Mouse (Mus musculus) urinary bladder, adult 2 months (tissue): Measurements from ENCODE around the gene Zfp235. TPM values are rescaled to one million over a fixed set of nuclear protein-coding genes. Genes with fewer than 3 reads are reported as not detected.

Experiments used
- polyA plus RNA-seq: library from polyadenylated mRNA; depleted of rRNA; stranded (reverse); fragments of >200 nt; gene quantifications from 2 replicates; pipeline ENCODE4 v1.2.3, GENCODE M21; 2012; rRNA removed

Gene Zfp235
- polyA plus RNA-seq, 1 experiment, result 12.9 TPM

Other genes starting within 250 kb of the Zfp235 start
- not detected in 2 replicates for gene Vmn1r178, start 242.2 kb upstream of the Zfp235 start, polyA plus RNA-seq
- gene Vmn1r179, start 207.2 kb upstream of the Zfp235 start, polyA plus RNA-seq, result not detected in 2 replicates
- not detected in 2 replicates for gene Vmn1r180, start 183.5 kb upstream of the Zfp235 start, polyA plus RNA-seq
- gene Vmn1r181, start 159.6 kb upstream of the Zfp235 start, polyA plus RNA-seq, result not detected in 2 replicates
- gene V1rd19, start 132.5 kb upstream of the Zfp235 start, polyA plus RNA-seq, result not detected in 2 replicates
- gene Vmn1r183, start 80.9 kb upstream of the Zfp235 start, polyA plus RNA-seq, result not detected in 2 replicates
- 17.2 and 19.1 TPM in 2 replicates for gene Zfp180, start 52.2 kb upstream of the Zfp235 start, polyA plus RNA-seq
- gene Zfp112, start 21.9 kb upstream of the Zfp235 start, polyA plus RNA-seq, result 4.6 and 5.1 TPM in 2 replicates
- 1.1 TPM in 2 replicates for gene Zfp114, start 40.9 kb downstream of the Zfp235 start, polyA plus RNA-seq
- 4.6 and 5.5 TPM in 2 replicates for gene Zfp111, start 77.3 kb downstream of the Zfp235 start, polyA plus RNA-seq
- gene Zfp109, start 103.4 kb downstream of the Zfp235 start, polyA plus RNA-seq, result 4.1 and 4.2 TPM in 2 replicates
- gene Zfp108, start 120.6 kb downstream of the Zfp235 start, polyA plus RNA-seq, result 3.1 TPM in 2 replicates
- gene Zfp93, start 136.3 kb downstream of the Zfp235 start, polyA plus RNA-seq, result 6.0 and 6.4 TPM in 2 replicates
- 16.1 and 18.1 TPM in 2 replicates for gene Zfp61, start 167.1 kb downstream of the Zfp235 start, polyA plus RNA-seq
- 10.5 and 11.0 TPM in 2 replicates for gene Zfp94, start 182.5 kb downstream of the Zfp235 start, polyA plus RNA-seq
- 0.19 TPM in 2 replicates for gene Tescl, start 199.8 kb downstream of the Zfp235 start, polyA plus RNA-seq
- gene Lypd5, start 215.0 kb downstream of the Zfp235 start, polyA plus RNA-seq, result not detected in 2 replicates
- gene Kcnn4, start 236.1 kb downstream of the Zfp235 start, polyA plus RNA-seq, result 47.4 and 50.6 TPM in 2 replicates